In the genomic region with DNA sequence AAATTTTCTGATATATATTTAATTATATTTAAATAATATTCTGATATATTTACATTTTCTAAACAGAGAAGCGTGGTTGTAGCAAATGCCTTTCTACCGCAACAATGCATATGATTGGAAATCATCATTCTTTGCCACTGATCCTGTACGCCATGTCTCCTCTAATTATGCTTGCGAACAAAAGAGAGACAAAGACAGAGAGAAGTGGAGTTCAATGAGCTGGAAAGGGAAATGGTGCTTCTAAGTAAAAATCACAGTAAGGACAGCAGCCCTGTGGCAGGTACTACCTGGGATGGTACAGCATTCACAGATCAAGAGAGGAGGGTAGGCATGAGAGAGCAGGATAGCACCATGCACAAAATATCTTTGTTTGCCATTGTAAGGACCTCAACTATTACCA, we compare ENCODE assay signal across 34 mouse cellular contexts.
"Had no signal": no experiment of that assay in that cellular context is flagged by ENCODE, and none has a peak within 500 bp of the region (broad histone marks: within the 10 kb centered on the region; RNA-seq: fewer than 3 reads in every experiment).

No protein-coding gene starts in this region.

- H3K9ac ChIP-seq: heart, embryonic 12.5 days; heart, embryonic 13.5 days; heart, embryonic 15.5 days; hindbrain, embryonic 12.5 days; hindbrain, embryonic 13.5 days; hindbrain, embryonic 14.5 days; hindbrain, embryonic 15.5 days; intestine, embryonic 15.5 days; kidney, embryonic 15.5 days had no signal

- ATAC-seq: hindbrain, embryonic 16.5 days; hindbrain, postnatal 0 days; inflammation-experienced regulatory T-cells, adult 6 months; intestine, embryonic 15.5 days; intestine, embryonic 16.5 days; intestine, postnatal 0 days had no signal

- H3K27ac ChIP-seq: heart, embryonic 10.5 days; heart, embryonic 13.5 days; heart, embryonic 15.5 days; hindbrain, embryonic 12.5 days; hindbrain, embryonic 13.5 days; hindbrain, embryonic 14.5 days; hindbrain, embryonic 15.5 days; hindbrain, postnatal 0 days; intestine, embryonic 15.5 days; kidney, embryonic 15.5 days; kidney, postnatal 0 days; layer of hippocampus, adult 2 months had no signal

- H3K4me1 ChIP-seq: heart, embryonic 10.5 days; heart, embryonic 12.5 days; heart, embryonic 13.5 days; heart, embryonic 15.5 days; hindbrain, embryonic 12.5 days; hindbrain, embryonic 13.5 days; hindbrain, embryonic 15.5 days; intestine, embryonic 15.5 days; kidney, embryonic 15.5 days had no signal

- H3K27me3 ChIP-seq: heart, embryonic 12.5 days; heart, embryonic 13.5 days; heart, embryonic 15.5 days; hindbrain, embryonic 12.5 days; hindbrain, embryonic 13.5 days; hindbrain, embryonic 15.5 days; intestine, embryonic 15.5 days; kidney, embryonic 15.5 days had no signal

- H3K9me3 ChIP-seq: heart, embryonic 10.5 days; heart, embryonic 12.5 days; heart, embryonic 13.5 days; heart, embryonic 15.5 days; hindbrain, embryonic 12.5 days; hindbrain, embryonic 13.5 days; hindbrain, embryonic 15.5 days; intestine, embryonic 15.5 days; kidney, embryonic 15.5 days had no signal

- H3K36me3 ChIP-seq: heart, embryonic 10.5 days; heart, embryonic 12.5 days; heart, embryonic 13.5 days; heart, embryonic 15.5 days; hindbrain, embryonic 12.5 days; hindbrain, embryonic 13.5 days; hindbrain, embryonic 15.5 days; intestine, embryonic 15.5 days; kidney, embryonic 15.5 days had no signal

- H3K4me2 ChIP-seq: heart, embryonic 11.5 days; heart, embryonic 12.5 days; heart, embryonic 13.5 days; heart, embryonic 15.5 days; hindbrain, embryonic 12.5 days; hindbrain, embryonic 13.5 days; hindbrain, embryonic 14.5 days; hindbrain, embryonic 15.5 days; intestine, embryonic 15.5 days; kidney, embryonic 15.5 days had no signal

- DNase-seq: heart, postnatal 10 days; heart, postnatal 14 days; heart, postnatal 36 days; heart, postnatal 4 days; kidney, adult 11 months; kidney, adult 18-20 months; kidney, adult 2 months; kidney, adult 8-10 months; kidney, adult 9 months; kidney, postnatal 10 days; kidney, postnatal 14 days; kidney, postnatal 25 days; kidney, postnatal 36 days; kidney, postnatal 4 days; layer of hippocampus, adult 9-11 months; layer of hippocampus, postnatal 36 days had no signal

- H3K4me3 ChIP-seq: heart, embryonic 10.5 days; heart, embryonic 12.5 days; heart, embryonic 13.5 days; heart, embryonic 15.5 days; hindbrain, embryonic 12.5 days; hindbrain, embryonic 13.5 days; hindbrain, embryonic 15.5 days; intestine, embryonic 15.5 days; kidney, embryonic 15.5 days; layer of hippocampus, adult 2 months had no signal
